Mouse (Mus musculus): Measurements from ENCODE around the gene Zbtb48. TPM values are rescaled to one million over a fixed set of nuclear protein-coding genes. Genes with fewer than 3 reads are reported as not detected.
A peak's percentile ranks its signal among the peaks of the same experiment; 100 is the strongest.

Zbtb48 gene
- polyA plus RNA-seq, 1 experiment, result 0.86 TPM

DNA sequence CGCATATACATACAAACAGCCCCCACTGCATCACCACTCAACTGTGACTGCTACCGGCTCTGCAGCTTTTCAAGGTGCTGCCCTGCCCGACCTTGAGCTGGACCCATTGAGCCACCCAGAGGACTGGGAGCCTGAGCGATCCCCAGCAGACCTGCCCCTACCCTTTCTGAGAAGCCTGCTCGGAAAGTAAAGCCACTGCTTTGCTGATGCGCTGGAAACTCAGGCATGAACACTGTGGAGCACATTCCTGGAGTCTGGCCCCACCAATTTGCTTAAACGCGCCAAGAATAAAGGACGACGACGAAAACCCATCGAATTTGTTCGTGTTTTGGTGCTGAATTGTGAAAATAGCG lies 19.3 kb downstream of the Zbtb48 start:
- H3K4me3 ChIP-seq (replicated peaks), result peak overlapping the region; percentile 84
- TF ChIP-seq GATA1 (IDR thresholded peaks at IDR 0.05; ENCODE audit: low read length), result no peak

DNA sequence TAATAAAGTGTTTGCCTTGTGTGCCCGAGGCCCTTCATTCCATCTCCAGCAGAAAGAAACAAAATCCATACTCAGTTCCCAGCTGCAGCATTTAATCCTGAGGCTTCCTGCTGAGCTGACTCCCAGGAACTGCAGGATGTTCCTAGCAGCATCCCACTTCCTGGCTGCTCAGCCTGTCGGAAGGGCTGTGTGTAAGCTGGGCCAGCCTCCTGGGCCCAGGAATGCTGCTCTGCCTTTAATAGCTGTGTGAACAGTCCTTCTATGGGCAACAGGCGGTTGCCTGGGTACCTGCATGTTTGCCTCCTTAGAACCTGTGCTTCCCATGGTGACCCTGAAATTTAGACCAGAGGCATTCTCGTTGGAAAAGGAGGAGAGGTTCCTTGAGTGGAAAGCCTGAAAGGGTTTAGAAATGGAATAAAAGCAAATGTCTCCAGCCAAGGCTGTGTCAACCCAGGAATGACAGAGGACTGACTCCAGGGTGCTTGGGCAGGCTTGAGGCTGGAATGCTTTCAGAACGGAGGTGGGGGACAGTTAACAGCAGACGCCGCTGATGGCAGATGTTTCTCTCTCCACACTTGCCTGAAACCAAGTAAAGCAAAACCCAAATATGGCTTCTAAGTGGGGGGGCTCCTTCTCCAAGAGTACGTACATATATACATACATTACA lies 19.9 kb downstream of the Zbtb48 start:
- no peak for TF ChIP-seq GATA1 (IDR thresholded peaks at IDR 0.05; ENCODE audit: low read length)
- no peak for TF ChIP-seq TAL1 (IDR thresholded peaks at IDR 0.05; ENCODE audit: low read length)
- Histone ChIP-seq H3K4me3 (replicated peaks) (peak overlapping the region; percentile 84), H3K27me3 (ENCODE audit: control insufficient read depth) (peaks cover 34% of the 10 kb centered on the region), H3K4me1 (ENCODE audit: control insufficient read depth) (peaks cover 53% of the 10 kb centered on the region), H3K9me3 (ENCODE audit: control insufficient read depth, low read length) (peaks cover 2% of the 10 kb centered on the region; the same call in 1 of the 2 replicates), H3K36me3 (ENCODE audit: control insufficient read depth) (peaks cover 13% of the 10 kb centered on the region)

More for the DNA sequence above, 19.3 kb downstream of the Zbtb48 start:
- Histone ChIP-seq H3K36me3 (ENCODE audit: control insufficient read depth) (peaks cover 18% of the 10 kb centered on the region), H3K27me3 (ENCODE audit: control insufficient read depth) (peaks cover 34% of the 10 kb centered on the region), H3K9me3 (ENCODE audit: control insufficient read depth, low read length) (peaks cover 2% of the 10 kb centered on the region; the same call in 1 of the 2 replicates), H3K4me1 (ENCODE audit: control insufficient read depth) (peaks cover 58% of the 10 kb centered on the region)

DNA sequence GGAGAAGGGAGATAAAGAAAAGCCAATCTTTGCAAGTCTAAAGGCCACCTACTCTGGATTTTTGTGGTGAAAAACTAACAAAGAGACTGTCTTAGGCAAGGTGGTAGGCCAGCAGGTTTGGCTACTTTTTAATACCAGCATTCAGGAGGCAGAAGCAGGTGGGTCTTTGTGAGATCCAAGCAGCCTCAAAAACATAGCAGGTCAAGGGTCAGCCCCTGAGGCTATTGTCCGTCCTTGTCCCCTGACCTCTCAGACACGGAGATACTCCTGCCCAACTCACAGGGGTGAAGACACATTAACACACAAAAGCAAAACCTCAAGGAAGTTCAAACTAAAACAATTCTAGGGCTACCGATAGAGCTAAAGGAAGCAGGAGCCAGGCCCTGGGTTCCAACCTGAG lies 20.7 kb downstream of the Zbtb48 start:
- TF ChIP-seq TAL1 (IDR thresholded peaks at IDR 0.05; ENCODE audit: low read length) (no peak), GATA1 (IDR thresholded peaks at IDR 0.05; ENCODE audit: low read length) (no peak)
- H3K4me3 ChIP-seq (replicated peaks), result no peak overlapping the region
- H3K9me3 ChIP-seq (ENCODE audit: control insufficient read depth, low read length), result peaks cover 2% of the 10 kb centered on the region; the same call in 1 of the 2 replicates
- peaks cover 34% of the 10 kb centered on the region for H3K27me3 ChIP-seq (ENCODE audit: control insufficient read depth)
- H3K36me3 ChIP-seq (ENCODE audit: control insufficient read depth), result peaks cover 5% of the 10 kb centered on the region
- peaks cover 45% of the 10 kb centered on the region for H3K4me1 ChIP-seq (ENCODE audit: control insufficient read depth)

DNA sequence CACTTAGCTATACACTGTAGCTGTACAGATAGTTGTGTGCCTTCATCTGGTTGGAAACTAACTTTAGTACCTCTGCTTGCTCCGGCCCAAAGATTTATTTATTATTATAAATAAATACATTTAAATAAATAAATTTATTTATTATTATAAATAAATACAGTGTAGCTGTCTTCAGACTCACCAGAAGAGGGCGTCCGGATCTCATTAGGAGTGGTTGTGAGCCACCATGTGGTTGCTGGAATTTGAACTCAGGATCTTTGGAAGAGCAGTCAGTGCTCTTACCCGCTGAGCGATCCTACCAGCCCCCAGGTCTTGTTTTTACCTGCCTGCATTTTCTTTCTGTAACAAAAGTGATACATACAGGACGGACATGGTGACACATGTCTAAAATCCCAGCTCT lies 21.3 kb downstream of the Zbtb48 start:
- H3K4me3 ChIP-seq (replicated peaks), result no peak overlapping the region
- H3K27me3 ChIP-seq (ENCODE audit: control insufficient read depth), result peaks cover 34% of the 10 kb centered on the region
- H3K9me3 ChIP-seq (ENCODE audit: control insufficient read depth, low read length), result peaks cover 2% of the 10 kb centered on the region; the same call in 1 of the 2 replicates
- H3K36me3 ChIP-seq (ENCODE audit: control insufficient read depth), result no peaks in the 10 kb centered on the region
- TF ChIP-seq GATA1 (IDR thresholded peaks at IDR 0.05; ENCODE audit: low read length) (no peak), TAL1 (IDR thresholded peaks at IDR 0.05; ENCODE audit: low read length) (no peak)
- peaks cover 39% of the 10 kb centered on the region for H3K4me1 ChIP-seq (ENCODE audit: control insufficient read depth)

GRCm38 (mm10) chr4:152002063-152002462 lies 25.4 kb downstream of the Zbtb48 start:
- Histone ChIP-seq H3K9me3 (ENCODE audit: control insufficient read depth, low read length) (peaks cover 2% of the 10 kb centered on the region; the same call in 1 of the 2 replicates), H3K27me3 (ENCODE audit: control insufficient read depth) (peaks cover 9% of the 10 kb centered on the region)
- TF ChIP-seq GATA1 (IDR thresholded peaks at IDR 0.05; ENCODE audit: low read length) (no peak), TAL1 (IDR thresholded peaks at IDR 0.05; ENCODE audit: low read length) (no peak)

GRCm38 (mm10) chr4:152001335-152001734 lies 26.1 kb downstream of the Zbtb48 start:
- Histone ChIP-seq H3K4me3 (replicated peaks) (no peak overlapping the region), H3K9me3 (ENCODE audit: control insufficient read depth, low read length) (peaks cover 2% of the 10 kb centered on the region; the same call in 1 of the 2 replicates), H3K27me3 (ENCODE audit: control insufficient read depth) (peaks cover 1% of the 10 kb centered on the region), H3K36me3 (ENCODE audit: control insufficient read depth) (peaks cover 2% of the 10 kb centered on the region; the same call in 1 of the 2 replicates), H3K4me1 (ENCODE audit: control insufficient read depth) (peaks cover 22% of the 10 kb centered on the region)
- TF ChIP-seq GATA1 (IDR thresholded peaks at IDR 0.05; ENCODE audit: low read length) (no peak), TAL1 (IDR thresholded peaks at IDR 0.05; ENCODE audit: low read length) (no peak)

More at GRCm38 (mm10) chr4:152002063-152002462, 25.4 kb downstream of the Zbtb48 start:
- Histone ChIP-seq H3K36me3 (ENCODE audit: control insufficient read depth) (peaks cover 2% of the 10 kb centered on the region; the same call in 1 of the 2 replicates), H3K4me3 (replicated peaks) (no peak overlapping the region), H3K4me1 (ENCODE audit: control insufficient read depth) (peaks cover 21% of the 10 kb centered on the region)

- Histone ChIP-seq H3K4me3 (replicated peaks) (no peak overlapping the region), H3K4me1 (ENCODE audit: control insufficient read depth) (peaks cover 23% of the 10 kb centered on the region), H3K9me3 (ENCODE audit: control insufficient read depth, low read length) (peaks cover 2% of the 10 kb centered on the region; the same call in 1 of the 2 replicates), H3K36me3 (ENCODE audit: control insufficient read depth) (peaks cover 2% of the 10 kb centered on the region; the same call in 1 of the 2 replicates), H3K27me3 (ENCODE audit: control insufficient read depth) (no peaks in the 10 kb centered on the region; the same call in 1 of the 2 replicates)
- TF ChIP-seq TAL1 (IDR thresholded peaks at IDR 0.05; ENCODE audit: low read length) (no peak), GATA1 (IDR thresholded peaks at IDR 0.05; ENCODE audit: low read length) (no peak)
Measured at GRCm38 (mm10) chr4:152000906-152001305, 26.6 kb downstream of the Zbtb48 start.

- TF ChIP-seq GATA1 (IDR thresholded peaks at IDR 0.05; ENCODE audit: low read length), result no peak
- no peak for TF ChIP-seq TAL1 (IDR thresholded peaks at IDR 0.05; ENCODE audit: low read length)
- no peak overlapping the region for H3K4me3 ChIP-seq (replicated peaks)
Measured at GRCm38 (mm10) chr4:151999481-151999880, 28.0 kb downstream of the Zbtb48 start.

GRCm38 (mm10) chr4:151997701-151998100 lies 29.8 kb downstream of the Zbtb48 start:
- H3K9me3 ChIP-seq (ENCODE audit: control insufficient read depth, low read length), result no peaks in the 10 kb centered on the region; the same call in 1 of the 2 replicates
- TF ChIP-seq TAL1 (IDR thresholded peaks at IDR 0.05; ENCODE audit: low read length), result no peak
- peaks cover 12% of the 10 kb centered on the region for H3K36me3 ChIP-seq (ENCODE audit: control insufficient read depth)
- H3K4me3 ChIP-seq (replicated peaks), result peak overlapping the region; percentile 97
- peaks cover 46% of the 10 kb centered on the region for H3K4me1 ChIP-seq (ENCODE audit: control insufficient read depth)
- peaks cover 26% of the 10 kb centered on the region for H3K27me3 ChIP-seq (ENCODE audit: control insufficient read depth)

More at GRCm38 (mm10) chr4:151999481-151999880, 28.0 kb downstream of the Zbtb48 start:
- H3K4me1 ChIP-seq (ENCODE audit: control insufficient read depth), result peaks cover 35% of the 10 kb centered on the region
- peaks cover 2% of the 10 kb centered on the region; the same call in 1 of the 2 replicates for H3K36me3 ChIP-seq (ENCODE audit: control insufficient read depth)
- H3K9me3 ChIP-seq (ENCODE audit: control insufficient read depth, low read length), result no peaks in the 10 kb centered on the region; the same call in 1 of the 2 replicates
- peaks cover 11% of the 10 kb centered on the region for H3K27me3 ChIP-seq (ENCODE audit: control insufficient read depth)
